ENCODE assay signal across 26 mouse cellular contexts in genomic region chr19:11617983-11618382, GRCm38 (mm10). TPM values are rescaled to one million over a fixed set of nuclear protein-coding genes. Genes with fewer than 3 reads are reported as not detected.
"Had no signal": no experiment of that assay in that cellular context is flagged by ENCODE, and none has a peak within 500 bp of the region (broad histone marks: within the 10 kb centered on the region; RNA-seq: fewer than 3 reads in every experiment).

No protein-coding gene starts in this region.

- H3K4me2 ChIP-seq: limb, embryonic 13.5 days; lung, embryonic 14.5 days; midbrain, embryonic 11.5 days; neural tube, embryonic 12.5 days; neural tube, embryonic 15.5 days; stomach, embryonic 15.5 days had no signal

- H3K27ac ChIP-seq: limb, embryonic 10.5 days; limb, embryonic 13.5 days; macrophage; neural tube, embryonic 12.5 days; neural tube, embryonic 15.5 days; stomach, embryonic 15.5 days had no signal

- ATAC-seq: inflammation-experienced regulatory T-cells, adult 6 months; intestine, embryonic 16.5 days; lung, postnatal 0 days had no signal

- H3K9ac ChIP-seq: limb, embryonic 13.5 days; lung, embryonic 14.5 days; neural tube, embryonic 12.5 days; neural tube, embryonic 15.5 days; stomach, embryonic 15.5 days had no signal

- H3K4me1 ChIP-seq: limb, embryonic 10.5 days; limb, embryonic 13.5 days; neural tube, embryonic 12.5 days; neural tube, embryonic 15.5 days; stomach, embryonic 15.5 days had no signal

- H3K9me3 ChIP-seq: limb, embryonic 10.5 days; limb, embryonic 13.5 days; megakaryocyte, embryonic 14.5 days; neural tube, embryonic 12.5 days; neural tube, embryonic 15.5 days; stomach, embryonic 15.5 days had no signal

- DNase-seq: kidney, adult 18-20 months; kidney, adult 9 months; kidney, postnatal 14 days; kidney, postnatal 4 days; lung, embryonic 14.5 days; midbrain, embryonic 14.5 days; retina, postnatal 1 day; right cerebral cortex, postnatal 25 days; spleen, adult 18-20 months; thymus, postnatal 25 days had no signal

- H3K36me3 ChIP-seq: limb, embryonic 10.5 days; limb, embryonic 13.5 days; neural tube, embryonic 12.5 days; neural tube, embryonic 15.5 days; stomach, embryonic 15.5 days had no signal

- H3K4me3 ChIP-seq: limb, embryonic 10.5 days; limb, embryonic 13.5 days; megakaryocyte, embryonic 14.5 days; neural tube, embryonic 12.5 days; neural tube, embryonic 15.5 days; stomach, embryonic 15.5 days had no signal

- H3K27me3 ChIP-seq: limb, embryonic 13.5 days; megakaryocyte, embryonic 14.5 days; neural tube, embryonic 12.5 days; neural tube, embryonic 15.5 days; stomach, embryonic 15.5 days had no signal

RNA-seq across cellular contexts. Expression of gene Ms4a2, which starts 5.5 kb away (rescaled TPM):
- polyA plus RNA-seq: limb, embryonic 10.5 days; liver, adult 2 months; midbrain, embryonic 11.5 days; midbrain, embryonic 14.5 days had no signal

RNA-seq across cellular contexts. Expression of gene Ms4a3, which starts 22.7 kb away (rescaled TPM):
- polyA plus RNA-seq: inflammation-experienced regulatory T-cells, adult 6 months; kidney, embryonic 16.5 days; limb, embryonic 10.5 days; limb, embryonic 13.5 days; liver, adult 2 months; lung, embryonic 14.5 days; lung, postnatal 0 days; midbrain, embryonic 14.5 days; midbrain, postnatal 0 days; neural tube, embryonic 12.5 days; urinary bladder, adult 2 months had no signal

RNA-seq across cellular contexts. Expression of gene Oosp2, which starts 42.4 kb away (rescaled TPM):
- polyA plus RNA-seq: inflammation-experienced regulatory T-cells, adult 6 months; intestine, embryonic 16.5 days; kidney, embryonic 16.5 days; limb, embryonic 10.5 days; limb, embryonic 13.5 days; liver, adult 2 months; lung, embryonic 14.5 days; lung, postnatal 0 days; macrophage; midbrain, embryonic 11.5 days; midbrain, embryonic 14.5 days; midbrain, postnatal 0 days; neural tube, embryonic 12.5 days; neural tube, embryonic 15.5 days; stomach, embryonic 15.5 days; thymus, postnatal 0 days; urinary bladder, adult 2 months had no signal
